In the genomic region with DNA sequence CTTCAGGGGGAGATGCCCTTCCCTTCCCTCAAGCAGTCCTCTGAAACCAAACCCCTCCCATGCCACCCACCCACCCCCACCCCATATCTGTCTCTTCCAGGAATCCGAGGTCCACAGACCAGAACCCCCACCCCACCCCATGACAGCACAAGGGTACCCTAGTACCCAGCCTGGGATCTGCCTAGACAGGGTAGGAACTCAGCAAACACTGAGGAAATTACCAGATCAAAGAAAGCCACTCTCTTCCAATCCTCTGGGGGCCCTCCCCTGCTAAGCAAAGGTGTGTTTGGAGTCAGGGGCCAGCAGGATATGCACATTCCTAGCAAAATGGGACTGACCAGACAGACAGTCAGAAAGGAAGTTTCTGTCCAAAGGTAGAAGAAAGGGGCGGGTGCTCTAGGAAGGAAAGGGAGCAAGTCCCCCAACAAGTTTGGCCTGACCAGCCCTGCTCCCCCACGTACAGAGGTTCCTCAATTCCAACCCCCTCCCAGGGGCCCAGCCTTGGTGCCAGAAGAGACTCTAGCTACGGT, we compare ENCODE assay signal across 8 mouse cellular contexts. TPM values are rescaled to one million over a fixed set of nuclear protein-coding genes. Genes with fewer than 3 reads are reported as not detected.
A peak's percentile ranks its signal among the peaks of the same experiment; 100 is the strongest.
DNase-seq lines count a peak whose midpoint lies in the region; ATAC-seq lines count a peak whose summit lies in the region.

No protein-coding gene starts in this region.

- no peaks in the 10 kb centered on the region for H3K27me3 ChIP-seq in kidney, embryonic 16.5 days (ENCODE audit: insufficient read depth, low read length)
- peaks cover 23% of the 10 kb centered on the region; the same call in 1 of the 2 replicates for H3K27me3 ChIP-seq in forebrain, embryonic 14.5 days (replicated peaks; ENCODE audit: control insufficient read depth, insufficient read depth, low read length)
- no peaks in the 10 kb centered on the region for H3K27me3 ChIP-seq in limb, embryonic 15.5 days
- no peaks in the 10 kb centered on the region for H3K27me3 ChIP-seq in stomach, embryonic 15.5 days (replicated peaks)

- no peak overlapping the region for H3K27ac ChIP-seq in kidney, embryonic 16.5 days (ENCODE audit: low read length)
- H3K27ac ChIP-seq in forebrain, embryonic 14.5 days (ENCODE audit: low read depth, low read length) = no peak overlapping the region
- H3K27ac ChIP-seq in limb, embryonic 15.5 days = no peak overlapping the region
- H3K27ac ChIP-seq in stomach, embryonic 15.5 days = peak overlapping the region; percentile 49; the same call in 1 of the 2 replicates

- H3K4me2 ChIP-seq in kidney, embryonic 16.5 days (replicated peaks; ENCODE audit: low read depth, low read length) = peak overlapping the region; percentile 94
- H3K4me2 ChIP-seq in forebrain, embryonic 14.5 days (ENCODE audit: low read length) = peak overlapping the region; percentile 93
- peak overlapping the region; percentile 83 for H3K4me2 ChIP-seq in limb, embryonic 15.5 days
- peak overlapping the region; percentile 74 for H3K4me2 ChIP-seq in stomach, embryonic 15.5 days

- H3K4me3 ChIP-seq in kidney, embryonic 16.5 days (ENCODE audit: low read length) = peak overlapping the region; percentile 98; the same call in 1 of the 2 replicates
- peak overlapping the region; percentile 87 for H3K4me3 ChIP-seq in forebrain, embryonic 14.5 days (ENCODE audit: low read depth, low read length)
- peak overlapping the region; percentile 92 for H3K4me3 ChIP-seq in limb, embryonic 15.5 days
- peak overlapping the region; percentile 75 for H3K4me3 ChIP-seq in stomach, embryonic 15.5 days (replicated peaks)

- WGBS in kidney, embryonic 16.5 days = 46% methylated on average over 4 of the region's 4 CpGs
- 43% methylated on average over 4 of the region's 4 CpGs for WGBS in forebrain, embryonic 14.5 days
- WGBS in limb, embryonic 15.5 days = 38% methylated on average over 4 of the region's 4 CpGs
- 53% methylated on average over 4 of the region's 4 CpGs for WGBS in stomach, embryonic 15.5 days

- H3K9me3 ChIP-seq in kidney, embryonic 16.5 days (ENCODE audit: low read length) = no peaks in the 10 kb centered on the region
- H3K9me3 ChIP-seq in forebrain, embryonic 14.5 days (replicated peaks; ENCODE audit: control insufficient read depth, low read length) = no peaks in the 10 kb centered on the region
- no peaks in the 10 kb centered on the region for H3K9me3 ChIP-seq in limb, embryonic 15.5 days
- no peaks in the 10 kb centered on the region for H3K9me3 ChIP-seq in stomach, embryonic 15.5 days

- peaks cover 38% of the 10 kb centered on the region for H3K4me1 ChIP-seq in kidney, embryonic 16.5 days (ENCODE audit: insufficient read depth, low read length)
- peaks cover 31% of the 10 kb centered on the region for H3K4me1 ChIP-seq in forebrain, embryonic 14.5 days (ENCODE audit: control insufficient read depth, insufficient read depth, low read length)
- H3K4me1 ChIP-seq in limb, embryonic 15.5 days = peaks cover 74% of the 10 kb centered on the region
- H3K4me1 ChIP-seq in stomach, embryonic 15.5 days = peaks cover 44% of the 10 kb centered on the region

- DNase-seq in kidney, postnatal 36 days = no peak
- no peak for DNase-seq in forebrain, embryonic 14.5 days (ENCODE audit: low spot score)
- no peak for DNase-seq in cerebellum, adult 11-12 months
- DNase-seq in layer of hippocampus, adult 9-10 months (ENCODE audit: low spot score) = no peak
- no peak for DNase-seq in gastrocnemius, postnatal 36 days

- H3K36me3 ChIP-seq in kidney, embryonic 16.5 days (ENCODE audit: insufficient read depth, low read length) = no peaks in the 10 kb centered on the region
- H3K36me3 ChIP-seq in forebrain, embryonic 14.5 days (ENCODE audit: control insufficient read depth, insufficient read depth, low read length) = peaks cover 9% of the 10 kb centered on the region; the same call in 1 of the 2 replicates
- H3K36me3 ChIP-seq in limb, embryonic 15.5 days = peaks cover 18% of the 10 kb centered on the region
- no peaks in the 10 kb centered on the region for H3K36me3 ChIP-seq in stomach, embryonic 15.5 days

- ATAC-seq in kidney, embryonic 16.5 days (ENCODE audit: low FRiP score, low TSS enrichment) = no peak
- ATAC-seq in forebrain, embryonic 14.5 days = no peak
- ATAC-seq in limb, embryonic 15.5 days (ENCODE audit: insufficient number of reproducible peaks, low FRiP score, low TSS enrichment, low read depth) = no peak
- no peak for ATAC-seq in stomach, embryonic 15.5 days (ENCODE audit: insufficient read depth, low FRiP score, low read depth)

- no peak overlapping the region for H3K9ac ChIP-seq in kidney, embryonic 16.5 days (replicated peaks; ENCODE audit: low read length)
- peak overlapping the region; percentile 82; the same call in 1 of the 2 replicates for H3K9ac ChIP-seq in forebrain, embryonic 14.5 days (ENCODE audit: low read length)
- no peak overlapping the region for H3K9ac ChIP-seq in limb, embryonic 15.5 days
- no peak overlapping the region for H3K9ac ChIP-seq in stomach, embryonic 15.5 days

- intact Hi-C loops in gastrocnemius, postnatal 36 days (cut with DNase I) = loop anchor here (5.0 kb wide), 1 partner anchor 126 kb away; no protein-coding TSS in a partner anchor

RNA-seq across cellular contexts. Expression of gene Foxp4, which starts 3.2 kb away (rescaled TPM):
- polyA plus RNA-seq in kidney, embryonic 16.5 days (2015; fragmentation: Nextera tagmentation; extraction: Ambion mirVana) = 8.3 and 11.6 TPM in 2 replicates
- 20.3 and 29.9 TPM in 2 replicates for polyA plus RNA-seq in forebrain, embryonic 14.5 days (2014; fragmentation: Nextera tagmentation; extraction: Ambion mirVana)
- polyA plus RNA-seq in limb, embryonic 15.5 days (2015; fragmentation: Nextera tagmentation; extraction: Ambion mirVana) = 18.2 and 22.4 TPM in 2 replicates
- polyA plus RNA-seq in stomach, embryonic 15.5 days (2015; fragmentation: Nextera tagmentation; extraction: Ambion mirVana) = 25.0 and 30.9 TPM in 2 replicates
- 1 to 10 TPM; 6.1 to 7.0 TPM for total RNA-seq in gastrocnemius, postnatal 36 days (2021)
